Mouse (Mus musculus) CD8-positive naive resting alpha-beta T cell, adult 2 months (primary cell): ENCODE data around the gene Gm10643.

Experiments
- DNase-seq, 2 experiments: peaks; one replicate each; pipeline ENCODE4 v3.0.0; 2022; ENCODE audit warnings: low read depth in 2 of 2, low spot score in 2 of 2

The Gm10643 gene

GRCm38 (mm10) chr8:84042066-84042947, 22.6 kb downstream of the Gm10643 start, which contains the start of gene Il27ra:
Gene Il27ra, minus strand, starts transcription at chr8:84042589.
- DNase-seq: peak; percentile 75 to 78

- DNase-seq: peak; percentile 75 to 82
Measured at GRCm38 (mm10) chr8:84039050-84039449, 25.9 kb downstream of the Gm10643 start.

GRCm38 (mm10) chr8:84038015-84038414, 26.9 kb downstream of the Gm10643 start:
- no peak for DNase-seq

GRCm38 (mm10) chr8:84032777-84033176, 32.2 kb downstream of the Gm10643 start:
- no peak for DNase-seq

GRCm38 (mm10) chr8:84029272-84029671, 35.7 kb downstream of the Gm10643 start:
- DNase-seq: no peak

GRCm38 (mm10) chr8:84027449-84027848, 37.5 kb downstream of the Gm10643 start:
- no peak for DNase-seq

- DNase-seq: no peak
Measured at GRCm38 (mm10) chr8:84025863-84026262, 39.1 kb downstream of the Gm10643 start.

GRCm38 (mm10) chr8:84024171-84024570, 40.8 kb downstream of the Gm10643 start:
- peak; percentile 59 to 65 for DNase-seq

- DNase-seq: no peak
Measured at GRCm38 (mm10) chr8:84023631-84024030, 41.3 kb downstream of the Gm10643 start.

GRCm38 (mm10) chr8:84023085-84023484, 41.9 kb downstream of the Gm10643 start:
- DNase-seq: no peak

GRCm38 (mm10) chr8:84021569-84021968, 43.4 kb downstream of the Gm10643 start:
- DNase-seq: no peak

- DNase-seq: no peak
Measured at GRCm38 (mm10) chr8:84021096-84021495, 43.8 kb downstream of the Gm10643 start, which contains the start of gene Palm3. Gene Palm3, plus strand, starts transcription at chr8:84021471.

- DNase-seq: no peak
Measured at GRCm38 (mm10) chr8:84019738-84020137, 45.2 kb downstream of the Gm10643 start.

- no peak for DNase-seq
Measured at GRCm38 (mm10) chr8:84015833-84016232, 49.1 kb downstream of the Gm10643 start.
